Mouse (Mus musculus): ENCODE measurements at regions not wholly inside any gene's neighbourhood (a gene's known extent, or its start where the extent isn't known, plus 50 kb on each side); places are given as distances from the start of the nearest gene placed in this dataset.

- no peaks in the 10 kb centered on the region for H3K36me3 ChIP-seq (ENCODE audit: control insufficient read depth, insufficient read depth, low read length)
- no peak overlapping the region for H3K27ac ChIP-seq (replicated peaks; ENCODE audit: insufficient read depth, low read depth, low read length)
- no peak overlapping the region for H3K9ac ChIP-seq (ENCODE audit: low read depth, low read length)
- no peaks in the 10 kb centered on the region for H3K79me2 ChIP-seq (ENCODE audit: control insufficient read depth, insufficient read depth, low read length)
- no peak overlapping the region for H3K4me3 ChIP-seq (ENCODE audit: insufficient read depth, low read depth, low read length)
- WGBS = 75% methylated on average over 1 of the region's 1 CpGs
- H3K27me3 ChIP-seq (ENCODE audit: control insufficient read depth, insufficient read depth, low read length) = no peaks in the 10 kb centered on the region
- TF ChIP-seq CTCF (IDR thresholded peaks at IDR 0.05; ENCODE audit: low read depth, low read length) = no peak
- TF ChIP-seq POLR2A (IDR thresholded peaks at IDR 0.05; ENCODE audit: extremely low read depth, insufficient read depth, low read length) = no peak
- peak; percentile 67 for DNase-seq (ENCODE audit: extremely low read depth, low read depth, low spot score)
- no peaks in the 10 kb centered on the region for H3K4me1 ChIP-seq (ENCODE audit: control insufficient read depth, insufficient read depth, low read length)
These were observed 477.7 kb upstream of the Zic4 start for GRCm38 (mm10) chr9:90884467-90884866.

- H3K4me1 ChIP-seq (ENCODE audit: control insufficient read depth, insufficient read depth, low read length) = no peaks in the 10 kb centered on the region
- no peak overlapping the region for H3K4me3 ChIP-seq (ENCODE audit: insufficient read depth, low read depth, low read length)
- H3K36me3 ChIP-seq (ENCODE audit: control insufficient read depth, insufficient read depth, low read length) = no peaks in the 10 kb centered on the region
- H3K9ac ChIP-seq (ENCODE audit: low read depth, low read length) = no peak overlapping the region
- 85% methylated on average over 3 of the region's 3 CpGs for WGBS
- DNase-seq (ENCODE audit: extremely low read depth, low read depth, low spot score) = peak; percentile 90
- no peak overlapping the region for H3K27ac ChIP-seq (replicated peaks; ENCODE audit: insufficient read depth, low read depth, low read length)
- no peaks in the 10 kb centered on the region for H3K27me3 ChIP-seq (ENCODE audit: control insufficient read depth, insufficient read depth, low read length)
- TF ChIP-seq CTCF (IDR thresholded peaks at IDR 0.05; ENCODE audit: low read depth, low read length) (no peak), POLR2A (IDR thresholded peaks at IDR 0.05; ENCODE audit: extremely low read depth, insufficient read depth, low read length) (no peak)
- no peaks in the 10 kb centered on the region for H3K79me2 ChIP-seq (ENCODE audit: control insufficient read depth, insufficient read depth, low read length)
These were observed 474.8 kb upstream of the Zic4 start for GRCm38 (mm10) chr9:90887405-90887804.

- WGBS = 87% methylated on average over 4 of the region's 4 CpGs
- H3K4me1 ChIP-seq (ENCODE audit: control insufficient read depth, insufficient read depth, low read length) = no peaks in the 10 kb centered on the region
- H3K36me3 ChIP-seq (ENCODE audit: control insufficient read depth, insufficient read depth, low read length) = no peaks in the 10 kb centered on the region
- H3K27me3 ChIP-seq (ENCODE audit: control insufficient read depth, insufficient read depth, low read length) = no peaks in the 10 kb centered on the region
- no peak overlapping the region for H3K9ac ChIP-seq (ENCODE audit: low read depth, low read length)
- TF ChIP-seq CTCF (IDR thresholded peaks at IDR 0.05; ENCODE audit: low read depth, low read length) = no peak
- TF ChIP-seq POLR2A (IDR thresholded peaks at IDR 0.05; ENCODE audit: extremely low read depth, insufficient read depth, low read length) = no peak
- no peaks in the 10 kb centered on the region for H3K79me2 ChIP-seq (ENCODE audit: control insufficient read depth, insufficient read depth, low read length)
- peak; percentile 84 for DNase-seq (ENCODE audit: extremely low read depth, low read depth, low spot score)
- no peak overlapping the region for H3K27ac ChIP-seq (replicated peaks; ENCODE audit: insufficient read depth, low read depth, low read length)
- no peak overlapping the region for H3K4me3 ChIP-seq (ENCODE audit: insufficient read depth, low read depth, low read length)
These were observed 471.4 kb upstream of the Zic4 start for GRCm38 (mm10) chr9:90890801-90891200.

- TF ChIP-seq POLR2A (IDR thresholded peaks at IDR 0.05; ENCODE audit: extremely low read depth, insufficient read depth, low read length) (no peak), CTCF (IDR thresholded peaks at IDR 0.05; ENCODE audit: low read depth, low read length) (no peak)
- no peak overlapping the region for H3K27ac ChIP-seq (replicated peaks; ENCODE audit: insufficient read depth, low read depth, low read length)
- WGBS = 56% methylated on average over 1 of the region's 1 CpGs
- no peaks in the 10 kb centered on the region for H3K36me3 ChIP-seq (ENCODE audit: control insufficient read depth, insufficient read depth, low read length)
- no peak overlapping the region for H3K9ac ChIP-seq (ENCODE audit: low read depth, low read length)
- H3K4me1 ChIP-seq (ENCODE audit: control insufficient read depth, insufficient read depth, low read length) = no peaks in the 10 kb centered on the region
- no peaks in the 10 kb centered on the region for H3K27me3 ChIP-seq (ENCODE audit: control insufficient read depth, insufficient read depth, low read length)
- H3K4me3 ChIP-seq (ENCODE audit: insufficient read depth, low read depth, low read length) = no peak overlapping the region
- H3K79me2 ChIP-seq (ENCODE audit: control insufficient read depth, insufficient read depth, low read length) = no peaks in the 10 kb centered on the region
- DNase-seq (ENCODE audit: extremely low read depth, low read depth, low spot score) = no peak
These were observed 469.4 kb upstream of the Zic4 start for GRCm38 (mm10) chr9:90892816-90893215.

- no peaks in the 10 kb centered on the region for H3K4me1 ChIP-seq (ENCODE audit: control insufficient read depth, insufficient read depth, low read length)
- H3K4me3 ChIP-seq (ENCODE audit: insufficient read depth, low read depth, low read length) = no peak overlapping the region
- 20% methylated on average over 5 of the region's 5 CpGs for WGBS
- H3K36me3 ChIP-seq (ENCODE audit: control insufficient read depth, insufficient read depth, low read length) = no peaks in the 10 kb centered on the region
- no peaks in the 10 kb centered on the region for H3K79me2 ChIP-seq (ENCODE audit: control insufficient read depth, insufficient read depth, low read length)
- H3K9ac ChIP-seq (ENCODE audit: low read depth, low read length) = no peak overlapping the region
- TF ChIP-seq CTCF (IDR thresholded peaks at IDR 0.05; ENCODE audit: low read depth, low read length) (no peak), POLR2A (IDR thresholded peaks at IDR 0.05; ENCODE audit: extremely low read depth, insufficient read depth, low read length) (no peak)
- H3K27ac ChIP-seq (replicated peaks; ENCODE audit: insufficient read depth, low read depth, low read length) = no peak overlapping the region
- no peaks in the 10 kb centered on the region for H3K27me3 ChIP-seq (ENCODE audit: control insufficient read depth, insufficient read depth, low read length)
- no peak for DNase-seq (ENCODE audit: extremely low read depth, low read depth, low spot score)
These were observed 458.7 kb upstream of the Zic4 start for GRCm38 (mm10) chr9:90903557-90903956.

GRCm38 (mm10) chr9:90906106-90906505 is 456.1 kb upstream of the Zic4 start:
- H3K36me3 ChIP-seq (ENCODE audit: control insufficient read depth, insufficient read depth, low read length) = no peaks in the 10 kb centered on the region
- H3K79me2 ChIP-seq (ENCODE audit: control insufficient read depth, insufficient read depth, low read length) = no peaks in the 10 kb centered on the region
- H3K27ac ChIP-seq (replicated peaks; ENCODE audit: insufficient read depth, low read depth, low read length) = no peak overlapping the region
- no peak for DNase-seq (ENCODE audit: extremely low read depth, low read depth, low spot score)
- H3K9ac ChIP-seq (ENCODE audit: low read depth, low read length) = no peak overlapping the region
- TF ChIP-seq CTCF (IDR thresholded peaks at IDR 0.05; ENCODE audit: low read depth, low read length) (no peak), POLR2A (IDR thresholded peaks at IDR 0.05; ENCODE audit: extremely low read depth, insufficient read depth, low read length) (no peak)
- no peak overlapping the region for H3K4me3 ChIP-seq (ENCODE audit: insufficient read depth, low read depth, low read length)
- H3K4me1 ChIP-seq (ENCODE audit: control insufficient read depth, insufficient read depth, low read length) = no peaks in the 10 kb centered on the region
- WGBS = 82% methylated on average over 5 of the region's 5 CpGs
- H3K27me3 ChIP-seq (ENCODE audit: control insufficient read depth, insufficient read depth, low read length) = no peaks in the 10 kb centered on the region
